Mouse (Mus musculus) lung, postnatal 0 days (tissue): ENCODE measurements around the gene Grin1.

ENCODE experiments used
- CTCF ChIP-seq: IDR thresholded peaks from 2 replicates; pipeline ENCODE4 v1.5.1; 2016; ENCODE audit warnings: antibody characterized with exemption, mild to moderate bottlenecking
- EP300 ChIP-seq: IDR thresholded peaks from 2 replicates; pipeline ENCODE4 v1.6.1; 2016; ENCODE audit warnings: antibody characterized with exemption, mild to moderate bottlenecking, control low read depth

DNA sequence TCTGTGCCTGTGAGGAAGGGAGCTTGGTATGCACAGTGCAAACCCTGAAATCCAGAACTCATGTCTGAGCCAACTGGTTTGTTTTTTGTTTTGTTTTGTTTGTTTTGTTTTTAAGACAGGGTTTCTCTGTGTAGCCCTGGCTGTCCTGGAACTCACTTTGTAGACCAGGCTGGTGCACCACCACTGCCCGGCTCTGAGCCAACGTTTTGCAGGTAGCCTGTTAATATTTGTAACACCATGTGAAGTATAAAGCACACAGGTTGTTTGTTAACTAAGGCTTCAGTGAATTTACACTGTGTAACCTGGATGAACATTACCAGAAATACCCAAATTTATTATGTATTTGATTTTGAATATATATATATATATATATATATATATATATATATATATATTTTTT is 7.0 kb upstream of the Grin1 start:
- TF ChIP-seq CTCF (no peak), EP300 (no peak)
